Comparison of ENCODE assay signal across 9 mouse cellular contexts in genomic region chr8:75213686-75214085, GRCm38 (mm10). TPM values are rescaled to one million over a fixed set of nuclear protein-coding genes. Genes with fewer than 3 reads are reported as not detected.
DNase-seq lines count a peak whose midpoint lies in the region; ATAC-seq and TF ChIP-seq lines count a peak whose summit lies in the region.
"Had no signal": no experiment of that assay in that cellular context is flagged by ENCODE, and none has a peak within 500 bp of the region (broad histone marks: within the 10 kb centered on the region; RNA-seq: fewer than 3 reads in every experiment).

TSS of gene Rasd2 (plus strand) at chr8:75213944.

- H3K4me1 ChIP-seq in heart, adult 2 months (ENCODE audit: control insufficient read depth, insufficient read depth, low read length): no peaks in the 10 kb centered on the region
- peaks cover 7% of the 10 kb centered on the region for H3K4me1 ChIP-seq in hindbrain, embryonic 14.5 days (replicated peaks; ENCODE audit: control insufficient read depth, insufficient read depth, low read length)
- peaks cover 7% of the 10 kb centered on the region for H3K4me1 ChIP-seq in liver, embryonic 16.5 days (ENCODE audit: control insufficient read depth, low read depth, low read length)

- no peak for TF ChIP-seq POLR2A in heart, adult 2 months (IDR thresholded peaks at IDR 0.05; ENCODE audit: insufficient read depth, low read depth, low read length)

- H3K79me2 ChIP-seq in heart, adult 2 months (replicated peaks; ENCODE audit: control insufficient read depth, insufficient read depth, low read length): no peaks in the 10 kb centered on the region

- intact Hi-C loops in heart, adult 2 months (cut with DNase I): loop anchor here (2.0 kb wide), 1 partner anchor 137 kb away; no protein-coding TSS in a partner anchor

- H3K4me3 ChIP-seq in heart, adult 2 months: peak within 1 kb of the TSS; percentile 77
- H3K4me3 ChIP-seq in hindbrain, embryonic 14.5 days (replicated peaks; ENCODE audit: low read length): peak within 1 kb of the TSS; percentile 48
- H3K4me3 ChIP-seq in liver, embryonic 16.5 days (ENCODE audit: low read depth, low read length): peak within 1 kb of the TSS; percentile 54

- WGBS in heart, adult 2 months: 2% methylated on average over 42 of the region's 42 CpGs
- under 1% methylated on average over 41 of the region's 42 CpGs for WGBS in hindbrain, embryonic 14.5 days
- WGBS in liver, embryonic 16.5 days (ENCODE audit: insufficient replicate concordance): 2% methylated on average over 42 of the region's 42 CpGs

- TF ChIP-seq CTCF in heart, adult 2 months (IDR thresholded peaks at IDR 0.05): no peak

- H3K27ac ChIP-seq in heart, adult 2 months: peak within 1 kb of the TSS; percentile 41
- no peak within 1 kb of the TSS for H3K27ac ChIP-seq in hindbrain, embryonic 14.5 days
- H3K27ac ChIP-seq in liver, embryonic 16.5 days (ENCODE audit: low read length): no peak within 1 kb of the TSS
- H3K27ac ChIP-seq: macrophage had no signal

- no peak for TF ChIP-seq EP300 in heart, adult 2 months (IDR thresholded peaks at IDR 0.05; ENCODE audit: insufficient read depth, low read depth, low read length)

- no peaks in the 10 kb centered on the region for H3K9me3 ChIP-seq in hindbrain, embryonic 14.5 days (ENCODE audit: control insufficient read depth, low read length)
- H3K9me3 ChIP-seq in liver, embryonic 16.5 days (replicated peaks; ENCODE audit: control insufficient read depth, low read length): no peaks in the 10 kb centered on the region

- peak within 1 kb of the TSS; percentile 62 for H3K9ac ChIP-seq in heart, adult 2 months (ENCODE audit: low read depth, low read length)
- H3K9ac ChIP-seq in hindbrain, embryonic 14.5 days: peak within 1 kb of the TSS; percentile 55
- H3K9ac ChIP-seq in liver, embryonic 16.5 days (ENCODE audit: low read depth, low read length): no peak within 1 kb of the TSS

- no peak for ATAC-seq in hindbrain, embryonic 14.5 days (ENCODE audit: low FRiP score)
- ATAC-seq in liver, embryonic 16.5 days (ENCODE audit: low read depth): no peak

- H3K36me3 ChIP-seq in heart, adult 2 months (ENCODE audit: control insufficient read depth, insufficient read depth, low read length): no peaks in the 10 kb centered on the region
- no peaks in the 10 kb centered on the region for H3K36me3 ChIP-seq in hindbrain, embryonic 14.5 days (replicated peaks; ENCODE audit: control insufficient read depth, insufficient read depth)
- H3K36me3 ChIP-seq in liver, embryonic 16.5 days (ENCODE audit: control insufficient read depth, insufficient read depth): no peaks in the 10 kb centered on the region

- peak; percentile 14 to 38 for DNase-seq in heart, adult 2 months
- no peak for DNase-seq in heart, adult 9 months (ENCODE audit: low spot score in 2 of 2)
- peak; percentile 16 for DNase-seq in thymus, postnatal 14 days
- no peak for DNase-seq in thymus, postnatal 10 days (ENCODE audit: low spot score in 2 of 2)
- DNase-seq in hindbrain, embryonic 14.5 days (ENCODE audit: low spot score): no peak
- DNase-seq in urinary bladder, postnatal 25 days (ENCODE audit: low spot score): no peak
- DNase-seq in ovary, postnatal 14 days (ENCODE audit: low spot score): no peak

- peak within 1 kb of the TSS; percentile 94 for H3K4me2 ChIP-seq in hindbrain, embryonic 14.5 days (replicated peaks)
- H3K4me2 ChIP-seq in liver, embryonic 16.5 days (ENCODE audit: low read depth, low read length): peak within 1 kb of the TSS; percentile 69

- peaks cover 4% of the 10 kb centered on the region for H3K27me3 ChIP-seq in heart, adult 2 months (ENCODE audit: control insufficient read depth, insufficient read depth, low read length)
- H3K27me3 ChIP-seq in hindbrain, embryonic 14.5 days (ENCODE audit: control insufficient read depth, insufficient read depth, low read length): peaks cover 43% of the 10 kb centered on the region
- H3K27me3 ChIP-seq in liver, embryonic 16.5 days (ENCODE audit: control insufficient read depth, insufficient read depth, low read depth, low read length): peaks cover 58% of the 10 kb centered on the region

RNA-seq across cellular contexts. Expression of gene Rasd2, which starts in this region (rescaled TPM):
- 1 to 10 TPM; 3.7 to 5.6 TPM for total RNA-seq in heart, adult 2 months (2021)
- polyA plus RNA-seq in heart, adult 2 months (2012; rRNA removed): 2.8 and 2.9 TPM in 2 replicates
- 4.6 TPM in 2 replicates for polyA plus RNA-seq in hindbrain, embryonic 14.5 days (2014; fragmentation: Nextera tagmentation; extraction: Ambion mirVana)
- polyA plus RNA-seq in liver, embryonic 16.5 days (2015; fragmentation: Nextera tagmentation; extraction: Ambion mirVana): 0.11 TPM in 1 of 2 replicates, not detected in the other

Comparison
In these comparisons a context has a peak if more than half of its experiments do, and no peak if none do; other contexts are left out.
1. DNase-seq: peak in heart, adult 2 months (2 of 2) and thymus, postnatal 14 days (single experiment); none in heart, adult 9 months (0 of 2), thymus, postnatal 10 days (0 of 2), hindbrain, embryonic 14.5 days (single experiment), urinary bladder, postnatal 25 days (single experiment) and ovary, postnatal 14 days (single experiment).
2. Peak in every context shown above with its lines, with median percentiles within 50 percentile points of each other: H3K4me3 ChIP-seq.